Mouse (Mus musculus): Measurements from ENCODE around the gene Plppr2. TPM values are rescaled to one million over a fixed set of nuclear protein-coding genes. Genes with fewer than 3 reads are reported as not detected.

The Plppr2 gene
- polyA plus RNA-seq, 1 experiment from 2014 or later, result 37.8 TPM

DNA sequence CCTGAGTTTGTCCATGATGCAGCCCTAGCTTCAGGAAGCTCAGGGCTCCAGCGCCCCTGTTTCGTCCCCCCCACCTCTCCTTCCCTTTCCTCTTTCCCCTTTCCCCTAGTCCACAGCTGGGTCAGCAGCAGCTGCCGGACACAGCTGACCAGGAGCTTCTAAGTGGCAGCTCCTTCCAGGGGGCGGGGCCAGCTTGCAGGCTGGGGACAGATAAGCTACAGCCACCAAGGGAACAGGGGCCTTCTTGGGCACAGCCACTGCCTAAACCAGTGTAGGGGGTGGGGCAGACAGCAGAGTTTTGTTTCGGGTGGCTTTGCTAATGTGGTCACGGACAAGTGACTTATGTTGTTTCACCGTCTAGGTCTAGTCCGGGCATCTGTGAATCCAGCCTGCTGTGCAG is 26.6 kb downstream of the Plppr2 start, which contains the start of gene Epor:
Epor (minus strand) TSS at position 90 of the 400 bp plus-strand sequence.
- H3K27me3 ChIP-seq, result peaks cover 60% of the 10 kb centered on the region
- no peaks in the 10 kb centered on the region for H3K36me3 ChIP-seq (ENCODE audit: poor library complexity, severe bottlenecking)
- H3K9ac ChIP-seq, result peak within 1 kb of the TSS; percentile 52
- no peaks in the 10 kb centered on the region for H3K9me3 ChIP-seq (replicated peaks)
- no peak for ATAC-seq
- no peak within 1 kb of the TSS for H3K27ac ChIP-seq
- 28% methylated on average over 8 of the region's 8 CpGs for WGBS
- peaks cover 23% of the 10 kb centered on the region for H3K4me1 ChIP-seq
- H3K4me3 ChIP-seq, result peak within 1 kb of the TSS; percentile 38
- peak within 1 kb of the TSS; percentile 75 for H3K4me2 ChIP-seq

DNA sequence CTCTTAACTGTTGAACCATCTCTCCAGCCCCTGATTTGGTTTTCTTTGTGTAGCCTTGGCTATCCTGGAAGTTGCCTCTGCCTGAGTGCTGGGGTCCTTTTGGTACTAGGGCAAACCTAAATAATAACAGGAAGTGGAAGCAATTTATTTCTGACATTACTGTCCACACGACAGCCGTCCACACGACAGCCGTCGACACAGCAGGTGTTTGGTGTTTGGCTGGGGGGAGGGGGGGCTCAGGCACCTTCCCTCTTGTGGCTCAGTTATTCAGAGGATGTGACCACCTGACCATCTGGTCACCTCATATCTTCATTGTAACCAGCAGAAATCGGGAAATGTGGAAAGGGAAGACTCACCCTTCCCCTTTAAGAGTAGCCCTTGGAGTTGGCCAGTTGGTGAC is 32.0 kb downstream of the Plppr2 start:
- Histone ChIP-seq H3K4me1 (no peaks in the 10 kb centered on the region), H3K27ac (no peak overlapping the region), H3K4me3 (no peak overlapping the region), H3K36me3 (ENCODE audit: poor library complexity, severe bottlenecking) (no peaks in the 10 kb centered on the region), H3K9me3 (replicated peaks) (no peaks in the 10 kb centered on the region), H3K9ac (no peak overlapping the region), H3K4me2 (no peak overlapping the region), H3K27me3 (peaks cover 10% of the 10 kb centered on the region)
- 74% methylated on average over 6 of the region's 6 CpGs for WGBS
- no peak for ATAC-seq

GRCm38 (mm10) chr9:21969304-21969703 is 32.5 kb downstream of the Plppr2 start:
- Histone ChIP-seq H3K4me1 (no peaks in the 10 kb centered on the region), H3K36me3 (ENCODE audit: poor library complexity, severe bottlenecking) (no peaks in the 10 kb centered on the region), H3K4me2 (no peak overlapping the region), H3K4me3 (no peak overlapping the region), H3K9me3 (replicated peaks) (no peaks in the 10 kb centered on the region), H3K9ac (no peak overlapping the region), H3K27ac (no peak overlapping the region), H3K27me3 (0 out of 2 replicates have a peak, but pooled peaks cover 6% of the 10 kb centered on the region)
- 90% methylated on average over 4 of the region's 4 CpGs for whole genome bisulfite sequencing
- ATAC-seq, result no peak

GRCm38 (mm10) chr9:21976626-21977175 is 39.9 kb downstream of the Plppr2 start:
- H3K4me3 ChIP-seq, result no peak overlapping the region
- H3K9me3 ChIP-seq (replicated peaks), result no peaks in the 10 kb centered on the region
- 76% methylated on average over 10 of the region's 10 CpGs for WGBS
- no peak overlapping the region for H3K27ac ChIP-seq
- no peak overlapping the region for H3K9ac ChIP-seq
- H3K27me3 ChIP-seq, result no peaks in the 10 kb centered on the region
- 0 out of 2 replicates have a peak, but pooled peaks cover 7% of the 10 kb centered on the region for H3K4me1 ChIP-seq
- H3K36me3 ChIP-seq (ENCODE audit: poor library complexity, severe bottlenecking), result no peaks in the 10 kb centered on the region
- no peak for ATAC-seq
- H3K4me2 ChIP-seq, result no peak overlapping the region

GRCm38 (mm10) chr9:21977331-21977730 is 40.5 kb downstream of the Plppr2 start:
- ATAC-seq, result no peak
- Histone ChIP-seq H3K27me3 (no peaks in the 10 kb centered on the region), H3K4me2 (no peak overlapping the region), H3K9ac (no peak overlapping the region), H3K4me3 (no peak overlapping the region), H3K9me3 (replicated peaks) (no peaks in the 10 kb centered on the region), H3K36me3 (ENCODE audit: poor library complexity, severe bottlenecking) (no peaks in the 10 kb centered on the region), H3K27ac (peak overlapping the region; percentile 25; the same call in 1 of the 2 replicates), H3K4me1 (0 out of 2 replicates have a peak, but pooled peaks cover 7% of the 10 kb centered on the region)
- WGBS, result 85% methylated on average over 5 of the region's 5 CpGs

DNA sequence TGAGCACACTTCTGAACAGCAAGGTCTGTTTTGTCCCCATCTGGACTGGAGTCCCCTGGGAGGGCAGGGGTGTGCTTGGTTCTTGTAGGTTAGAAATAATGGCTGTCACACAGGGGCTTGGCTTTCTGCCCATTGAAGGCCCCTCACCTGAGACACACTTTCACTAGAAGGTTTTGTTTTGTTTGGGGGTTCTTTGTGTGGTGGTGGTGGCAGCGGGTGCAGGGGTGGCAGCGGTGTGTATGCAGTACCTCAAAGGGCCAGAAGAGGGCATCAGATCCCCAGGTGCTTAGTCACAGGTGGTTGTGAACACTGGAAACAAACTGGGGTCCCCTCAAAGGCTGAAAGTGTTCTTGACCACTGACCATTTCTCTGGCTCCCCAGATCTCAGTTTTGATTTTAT is 41.1 kb downstream of the Plppr2 start:
- Histone ChIP-seq H3K9ac (no peak overlapping the region), H3K27ac (no peak overlapping the region), H3K4me3 (no peak overlapping the region), H3K36me3 (ENCODE audit: poor library complexity, severe bottlenecking) (no peaks in the 10 kb centered on the region), H3K4me1 (0 out of 2 replicates have a peak, but pooled peaks cover 7% of the 10 kb centered on the region), H3K9me3 (replicated peaks) (no peaks in the 10 kb centered on the region), H3K4me2 (no peak overlapping the region), H3K27me3 (0 out of 2 replicates have a peak, but pooled peaks cover 2% of the 10 kb centered on the region)
- ATAC-seq, result no peak
- WGBS, result 28% methylated on average over 2 of the region's 2 CpGs

DNA sequence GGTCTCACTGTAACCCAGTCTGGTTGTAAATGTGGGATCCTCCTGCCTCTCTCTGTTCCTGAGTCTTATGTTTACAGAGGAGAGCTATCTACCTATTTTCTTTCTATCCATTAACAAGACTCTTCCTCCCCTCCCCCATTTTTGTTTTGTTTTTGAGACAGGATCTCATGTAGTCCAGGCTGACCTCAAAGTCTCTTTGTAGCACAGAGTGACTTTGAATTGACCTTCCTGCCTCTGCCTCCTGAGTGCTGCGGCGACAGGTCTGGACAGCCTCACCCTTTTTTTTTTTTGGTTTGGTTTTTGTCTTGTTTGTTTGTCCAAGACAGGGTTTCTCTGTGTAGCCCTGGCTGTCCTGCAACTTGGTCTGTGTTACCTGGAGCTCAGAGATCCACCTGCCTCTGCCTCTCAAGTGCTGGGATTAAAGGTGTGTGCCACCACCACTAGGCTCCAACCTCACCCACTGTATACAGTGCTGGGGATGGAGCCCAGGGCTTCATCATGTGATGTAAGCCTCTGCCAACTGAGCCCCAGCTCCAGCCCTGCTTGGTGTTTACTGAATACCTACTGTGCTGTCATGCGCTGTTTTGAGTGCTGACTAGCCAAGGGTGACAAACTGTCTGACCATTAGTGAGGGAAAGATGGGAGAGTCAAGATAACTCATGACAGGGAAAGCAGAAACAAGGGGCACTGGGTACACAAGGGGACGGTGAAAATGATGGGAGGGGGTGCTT is 41.7 kb downstream of the Plppr2 start:
- Histone ChIP-seq H3K27me3 (0 out of 2 replicates have a peak, but pooled peaks cover 6% of the 10 kb centered on the region), H3K9me3 (replicated peaks) (no peaks in the 10 kb centered on the region), H3K36me3 (ENCODE audit: poor library complexity, severe bottlenecking) (no peaks in the 10 kb centered on the region), H3K27ac (no peak overlapping the region), H3K4me2 (no peak overlapping the region), H3K4me3 (no peak overlapping the region), H3K9ac (no peak overlapping the region), H3K4me1 (0 out of 2 replicates have a peak, but pooled peaks cover 7% of the 10 kb centered on the region)
- WGBS, result 93% methylated on average over 4 of the region's 4 CpGs
- no peak for ATAC-seq

GRCm38 (mm10) chr9:21983911-21984310 is 47.1 kb downstream of the Plppr2 start:
- H3K4me2 ChIP-seq, result no peak overlapping the region
- H3K36me3 ChIP-seq (ENCODE audit: poor library complexity, severe bottlenecking), result no peaks in the 10 kb centered on the region
- no peak overlapping the region for H3K4me3 ChIP-seq
- H3K27ac ChIP-seq, result no peak overlapping the region
- H3K4me1 ChIP-seq, result peaks cover 12% of the 10 kb centered on the region
- peaks cover 45% of the 10 kb centered on the region for H3K27me3 ChIP-seq
- no peak for ATAC-seq
- WGBS, result 5% methylated on average over 3 of the region's 3 CpGs
- H3K9me3 ChIP-seq (replicated peaks), result no peaks in the 10 kb centered on the region
- H3K9ac ChIP-seq, result no peak overlapping the region

GRCm38 (mm10) chr9:21987592-21988342 is 50.9 kb downstream of the Plppr2 start:
- peaks cover 22% of the 10 kb centered on the region for H3K4me1 ChIP-seq
- H3K27me3 ChIP-seq, result peaks cover 81% of the 10 kb centered on the region
- ATAC-seq, result no peak
- H3K4me3 ChIP-seq, result peak overlapping the region; percentile 39; the same call in 1 of the 2 replicates
- no peaks in the 10 kb centered on the region for H3K36me3 ChIP-seq (ENCODE audit: poor library complexity, severe bottlenecking)
- 9% methylated on average over 36 of the region's 36 CpGs for WGBS
- H3K27ac ChIP-seq, result no peak overlapping the region
- no peaks in the 10 kb centered on the region for H3K9me3 ChIP-seq (replicated peaks)
- H3K9ac ChIP-seq, result no peak overlapping the region
- H3K4me2 ChIP-seq, result peak overlapping the region; percentile 59

- Histone ChIP-seq H3K27me3 (peaks cover 75% of the 10 kb centered on the region), H3K4me3 (peak overlapping the region; percentile 39), H3K36me3 (ENCODE audit: poor library complexity, severe bottlenecking) (no peaks in the 10 kb centered on the region), H3K9ac (peak overlapping the region; percentile 53), H3K27ac (no peak overlapping the region), H3K9me3 (replicated peaks) (no peaks in the 10 kb centered on the region), H3K4me1 (peaks cover 22% of the 10 kb centered on the region), H3K4me2 (peak overlapping the region; percentile 59)
- 1% methylated on average over 32 of the region's 32 CpGs for WGBS
- peak; percentile 53; the same call in 1 of the 2 replicates for ATAC-seq
Measured at GRCm38 (mm10) chr9:21988421-21989101, 51.7 kb downstream of the Plppr2 start.

DNA sequence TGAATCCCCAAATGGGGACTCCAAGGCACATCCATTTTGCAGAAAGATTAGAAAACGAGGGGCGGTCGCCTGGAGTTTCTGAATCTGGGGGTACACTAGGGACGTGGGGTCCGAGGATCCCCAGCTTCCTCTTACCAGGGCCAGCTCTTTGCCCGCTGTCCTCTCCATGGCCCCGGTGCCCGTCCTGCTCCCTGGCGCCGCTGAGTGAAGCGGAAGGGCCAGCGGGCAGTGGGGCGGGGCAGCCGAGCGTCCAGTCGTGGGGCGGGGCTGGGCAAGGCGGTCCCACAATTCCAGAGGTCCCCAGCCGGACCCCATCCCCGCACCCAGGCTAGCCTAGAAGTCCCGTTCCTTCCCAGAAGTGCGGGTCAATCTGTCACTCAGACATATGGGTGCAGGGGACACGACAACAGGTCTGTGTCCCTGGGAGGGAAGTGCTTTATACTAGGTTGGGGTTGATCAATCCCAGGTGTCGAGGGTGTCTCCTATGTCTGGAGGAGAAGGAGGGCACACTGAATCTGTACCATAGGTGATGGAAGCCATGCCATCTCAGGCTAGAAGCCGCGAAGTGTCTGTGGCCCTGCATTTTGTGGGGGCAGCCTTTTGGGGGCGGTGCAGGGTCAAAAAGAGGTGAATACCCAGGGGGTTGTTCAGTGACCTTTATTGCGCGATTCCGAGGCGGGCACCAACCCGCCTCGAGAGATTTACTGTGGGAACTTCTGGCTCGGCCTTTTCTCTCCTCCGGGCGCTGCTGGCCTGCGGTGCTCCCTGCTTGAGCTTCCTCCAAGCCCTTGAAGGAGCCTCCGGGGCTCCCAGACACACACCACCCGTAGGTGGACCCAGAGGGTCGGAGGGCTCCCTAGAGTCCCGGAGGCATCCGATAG is 52.6 kb downstream of the Plppr2 start, which contains the start of gene Rgl3:
Rgl3 (minus strand) TSS at position 217 of the 881 bp plus-strand sequence.
- Histone ChIP-seq H3K27ac (no peak within 1 kb of the TSS), H3K36me3 (ENCODE audit: poor library complexity, severe bottlenecking) (no peaks in the 10 kb centered on the region), H3K9ac (peak within 1 kb of the TSS; percentile 53), H3K27me3 (peaks cover 71% of the 10 kb centered on the region), H3K9me3 (replicated peaks) (no peaks in the 10 kb centered on the region), H3K4me3 (peak within 1 kb of the TSS; percentile 39), H3K4me1 (peaks cover 22% of the 10 kb centered on the region), H3K4me2 (peak within 1 kb of the TSS; percentile 59)
- WGBS, result 1% methylated on average over 42 of the region's 42 CpGs
- ATAC-seq, result peak; percentile 50; the same call in 1 of the 2 replicates
